ENCODE assay signal across 7 mouse cellular contexts in genomic region chr7:4619979-4620378, GRCm38 (mm10). TPM values are rescaled to one million over a fixed set of nuclear protein-coding genes. Genes with fewer than 3 reads are reported as not detected.
DNase-seq lines count a peak whose midpoint lies in the region; ATAC-seq and TF ChIP-seq lines count a peak whose summit lies in the region.

No protein-coding gene starts in this region.

- DNase-seq in midbrain, embryonic 14.5 days = peak; percentile 25
- DNase-seq in adipocyte (ENCODE audit: low spot score) = peak; percentile 73
- DNase-seq in hindbrain, postnatal 0 days (ENCODE audit: low spot score) = peak; percentile 8
- DNase-seq in neural tube, embryonic 11.5 days (ENCODE audit: low spot score) = peak; percentile 50
- no peak for DNase-seq in cerebellum, postnatal 25 days
- no peak for DNase-seq in heart, adult 11 months

- 39% methylated on average over 1 of the region's 1 CpGs for WGBS in midbrain, embryonic 14.5 days
- 34% methylated on average over 1 of the region's 1 CpGs for WGBS in midbrain, embryonic 15.5 days
- WGBS in hindbrain, postnatal 0 days = 50% methylated on average over 1 of the region's 1 CpGs
- WGBS in neural tube, embryonic 11.5 days = 26% methylated on average over 1 of the region's 1 CpGs

- TF ChIP-seq CTCF in hindbrain, postnatal 0 days (IDR thresholded peaks at IDR 0.05; ENCODE audit: low read depth) = no peak

- no peak overlapping the region for H3K27ac ChIP-seq in midbrain, embryonic 14.5 days (replicated peaks; ENCODE audit: low read depth, low read length)
- no peak overlapping the region for H3K27ac ChIP-seq in midbrain, embryonic 15.5 days
- H3K27ac ChIP-seq in hindbrain, postnatal 0 days = no peak overlapping the region
- H3K27ac ChIP-seq in neural tube, embryonic 11.5 days (ENCODE audit: low read depth, low read length) = no peak overlapping the region

- no peak for ATAC-seq in midbrain, embryonic 14.5 days (ENCODE audit: low FRiP score, low TSS enrichment)
- no peak for ATAC-seq in midbrain, embryonic 15.5 days (replicated peaks)
- ATAC-seq in hindbrain, postnatal 0 days = no peak
- ATAC-seq in neural tube, embryonic 11.5 days (ENCODE audit: insufficient read depth, low FRiP score, low TSS enrichment) = no peak

- no peaks in the 10 kb centered on the region for H3K4me1 ChIP-seq in midbrain, embryonic 14.5 days (ENCODE audit: control insufficient read depth, insufficient read depth, low read length)
- H3K4me1 ChIP-seq in midbrain, embryonic 15.5 days = no peaks in the 10 kb centered on the region; the same call in 1 of the 2 replicates
- no peaks in the 10 kb centered on the region for H3K4me1 ChIP-seq in hindbrain, postnatal 0 days (ENCODE audit: insufficient read depth, low read length)
- H3K4me1 ChIP-seq in neural tube, embryonic 11.5 days (ENCODE audit: control insufficient read depth, insufficient read depth, low read length) = no peaks in the 10 kb centered on the region

- no peaks in the 10 kb centered on the region for H3K9me3 ChIP-seq in midbrain, embryonic 14.5 days (ENCODE audit: control insufficient read depth, low read length)
- H3K9me3 ChIP-seq in midbrain, embryonic 15.5 days = no peaks in the 10 kb centered on the region
- no peaks in the 10 kb centered on the region for H3K9me3 ChIP-seq in hindbrain, postnatal 0 days (ENCODE audit: low read length)
- H3K9me3 ChIP-seq in neural tube, embryonic 11.5 days (ENCODE audit: control insufficient read depth, low read length) = no peaks in the 10 kb centered on the region

- no peaks in the 10 kb centered on the region for H3K27me3 ChIP-seq in midbrain, embryonic 14.5 days (ENCODE audit: control insufficient read depth, insufficient read depth, low read length)
- no peaks in the 10 kb centered on the region for H3K27me3 ChIP-seq in midbrain, embryonic 15.5 days (replicated peaks)
- no peaks in the 10 kb centered on the region for H3K27me3 ChIP-seq in hindbrain, postnatal 0 days (ENCODE audit: insufficient read depth, low read length)
- no peaks in the 10 kb centered on the region for H3K27me3 ChIP-seq in neural tube, embryonic 11.5 days (ENCODE audit: control insufficient read depth, insufficient read depth, low read length)

- no peak overlapping the region for H3K4me3 ChIP-seq in midbrain, embryonic 14.5 days (replicated peaks; ENCODE audit: low read depth, low read length)
- H3K4me3 ChIP-seq in midbrain, embryonic 15.5 days = no peak overlapping the region
- H3K4me3 ChIP-seq in hindbrain, postnatal 0 days (ENCODE audit: low read length) = no peak overlapping the region
- no peak overlapping the region for H3K4me3 ChIP-seq in neural tube, embryonic 11.5 days (ENCODE audit: low read depth, low read length)

- no peak overlapping the region for H3K4me2 ChIP-seq in midbrain, embryonic 14.5 days (ENCODE audit: low read length)
- no peak overlapping the region for H3K4me2 ChIP-seq in midbrain, embryonic 15.5 days
- H3K4me2 ChIP-seq in hindbrain, postnatal 0 days (ENCODE audit: low read depth, low read length) = no peak overlapping the region
- H3K4me2 ChIP-seq in neural tube, embryonic 11.5 days (ENCODE audit: low read depth) = no peak overlapping the region

- H3K9ac ChIP-seq in midbrain, embryonic 14.5 days (replicated peaks; ENCODE audit: low read length) = no peak overlapping the region
- no peak overlapping the region for H3K9ac ChIP-seq in midbrain, embryonic 15.5 days
- H3K9ac ChIP-seq in hindbrain, postnatal 0 days (replicated peaks; ENCODE audit: low read length) = no peak overlapping the region
- H3K9ac ChIP-seq in neural tube, embryonic 11.5 days (ENCODE audit: low read length) = no peak overlapping the region

- H3K36me3 ChIP-seq in midbrain, embryonic 14.5 days (ENCODE audit: control insufficient read depth, insufficient read depth, low read length) = no peaks in the 10 kb centered on the region
- H3K36me3 ChIP-seq in midbrain, embryonic 15.5 days (replicated peaks) = no peaks in the 10 kb centered on the region
- H3K36me3 ChIP-seq in hindbrain, postnatal 0 days (ENCODE audit: insufficient read depth, low read length) = no peaks in the 10 kb centered on the region
- H3K36me3 ChIP-seq in neural tube, embryonic 11.5 days (ENCODE audit: control insufficient read depth, insufficient read depth, low read length) = no peaks in the 10 kb centered on the region

RNA-seq across cellular contexts. Expression of gene Tmem86b, which starts 11.2 kb away (rescaled TPM):
- polyA plus RNA-seq in midbrain, embryonic 14.5 days (2014; fragmentation: Nextera tagmentation; extraction: Ambion mirVana) = 3.2 and 3.7 TPM in 2 replicates
- polyA plus RNA-seq in midbrain, embryonic 15.5 days (2015; fragmentation: Nextera tagmentation; extraction: Ambion mirVana) = 3.8 and 4.2 TPM in 2 replicates
- 14.2 and 17.4 TPM in 2 replicates for total RNA-seq in hindbrain, postnatal 0 days (2014; rRNA removed)
- 1.1 and 1.5 TPM in 2 replicates for polyA plus RNA-seq in hindbrain, postnatal 0 days (2015; fragmentation: Nextera tagmentation; extraction: Ambion mirVana)
- polyA plus RNA-seq in neural tube, embryonic 11.5 days (2014; fragmentation: Nextera tagmentation; extraction: Ambion mirVana) = 1.5 and 2.1 TPM in 2 replicates

RNA-seq across cellular contexts. Expression of gene Ptprh, which starts 16.1 kb away (rescaled TPM):
- polyA plus RNA-seq in midbrain, embryonic 14.5 days (2014; fragmentation: Nextera tagmentation; extraction: Ambion mirVana) = 0.09 and 0.13 TPM in 2 replicates
- polyA plus RNA-seq in midbrain, embryonic 15.5 days (2015; fragmentation: Nextera tagmentation; extraction: Ambion mirVana) = 0.75 and 1.3 TPM in 2 replicates
- total RNA-seq in hindbrain, postnatal 0 days (2014; rRNA removed) = 0.54 and 0.99 TPM in 2 replicates
- 0.52 and 0.74 TPM in 2 replicates for polyA plus RNA-seq in hindbrain, postnatal 0 days (2015; fragmentation: Nextera tagmentation; extraction: Ambion mirVana)
- polyA plus RNA-seq in neural tube, embryonic 11.5 days (2014; fragmentation: Nextera tagmentation; extraction: Ambion mirVana) = not detected in 2 replicates

RNA-seq across cellular contexts. Expression of gene Ppp6r1, which starts 38.8 kb away (rescaled TPM):
- polyA plus RNA-seq in midbrain, embryonic 14.5 days (2014; fragmentation: Nextera tagmentation; extraction: Ambion mirVana) = 8.7 and 11.2 TPM in 2 replicates
- 10.5 TPM in 2 replicates for polyA plus RNA-seq in midbrain, embryonic 15.5 days (2015; fragmentation: Nextera tagmentation; extraction: Ambion mirVana)
- total RNA-seq in hindbrain, postnatal 0 days (2014; rRNA removed) = 136 and 142 TPM in 2 replicates
- polyA plus RNA-seq in hindbrain, postnatal 0 days (2015; fragmentation: Nextera tagmentation; extraction: Ambion mirVana) = 9.4 and 10.3 TPM in 2 replicates
- polyA plus RNA-seq in neural tube, embryonic 11.5 days (2014; fragmentation: Nextera tagmentation; extraction: Ambion mirVana) = 6.0 and 6.7 TPM in 2 replicates

Comparison
In these comparisons a context has a peak if more than half of its experiments do, and no peak if none do; other contexts are left out.
1. DNase-seq: peak in midbrain, embryonic 14.5 days (single experiment), adipocyte (single experiment), hindbrain, postnatal 0 days (single experiment) and neural tube, embryonic 11.5 days (single experiment); none in cerebellum, postnatal 25 days (0 of 2) and heart, adult 11 months (single experiment).